Mouse (Mus musculus) left cerebral cortex, postnatal 14 days (tissue): ENCODE measurements around the gene Gm1123. TPM values are rescaled to one million over a fixed set of nuclear protein-coding genes. Genes with fewer than 3 reads are reported as not detected.

Source experiments
- DNase-seq, 2 experiments: peaks; one replicate each; pipeline ENCODE4 v3.0.0; 2021 to 2022; ENCODE audit warnings: low spot score in 2 of 2, mixed read lengths in 1 of 2
- intact Hi-C: fragments of 180-260 bp; cut with DNase I; formaldehyde crosslinking; loops from one replicate; pipeline ENCODE4 v1.15.1; 2025
- total RNA-seq, 2 experiments: library from RNA; stranded (reverse); gene quantifications; 2 replicates each; pipeline ENCODE4 v1.2.3; 2021

The Gm1123 gene
- total RNA-seq, 2 experiments from 2014 or later, result not detected

GRCm38 (mm10) chr9:98961591-98962477, 73.7 kb downstream of the Gm1123 start:
- no peak for DNase-seq
- intact Hi-C loops, result loop anchor here (5.0 kb wide), 1 partner anchor 315 kb away; no protein-coding TSS in a partner anchor

DNA sequence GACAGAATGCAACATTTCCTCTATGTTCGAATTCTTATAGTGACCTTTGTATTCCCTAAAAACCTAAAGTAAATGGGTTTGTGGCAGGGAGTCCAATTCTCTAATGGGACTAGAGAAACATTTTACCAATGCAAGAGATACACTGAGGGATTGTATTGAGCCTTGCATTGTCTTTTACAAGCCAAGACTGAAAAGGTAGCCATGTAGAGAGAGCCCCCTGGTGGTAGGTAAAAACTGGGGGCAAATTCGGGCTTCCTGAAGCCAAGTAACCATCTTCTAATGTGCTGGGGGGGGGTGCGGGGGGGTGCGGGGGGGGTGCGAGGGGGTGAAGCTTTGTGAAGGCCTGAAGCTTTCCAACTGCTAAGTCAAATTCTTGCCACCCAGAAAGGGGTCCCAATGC, 75.2 kb downstream of the Gm1123 start:
- intact Hi-C loops, result loop anchor here (5.0 kb wide), 1 partner anchor 313 kb away; no protein-coding TSS in a partner anchor

GRCm38 (mm10) chr9:98959851-98960250, 75.7 kb downstream of the Gm1123 start:
- intact Hi-C loops, result loop anchor here (5.0 to 10.0 kb wide), 3 partner anchors 313 to 912 kb away; no protein-coding TSS in a partner anchor
- no peak for DNase-seq

More for the DNA sequence above, 75.2 kb downstream of the Gm1123 start:
- no peak for DNase-seq

- intact Hi-C loops, result loop anchor here (5.0 to 10.0 kb wide), 2 partner anchors 344 to 914 kb away; no protein-coding TSS in a partner anchor
- DNase-seq, result no peak
These were observed 76.9 kb downstream of the Gm1123 start for GRCm38 (mm10) chr9:98958628-98959027.

DNA sequence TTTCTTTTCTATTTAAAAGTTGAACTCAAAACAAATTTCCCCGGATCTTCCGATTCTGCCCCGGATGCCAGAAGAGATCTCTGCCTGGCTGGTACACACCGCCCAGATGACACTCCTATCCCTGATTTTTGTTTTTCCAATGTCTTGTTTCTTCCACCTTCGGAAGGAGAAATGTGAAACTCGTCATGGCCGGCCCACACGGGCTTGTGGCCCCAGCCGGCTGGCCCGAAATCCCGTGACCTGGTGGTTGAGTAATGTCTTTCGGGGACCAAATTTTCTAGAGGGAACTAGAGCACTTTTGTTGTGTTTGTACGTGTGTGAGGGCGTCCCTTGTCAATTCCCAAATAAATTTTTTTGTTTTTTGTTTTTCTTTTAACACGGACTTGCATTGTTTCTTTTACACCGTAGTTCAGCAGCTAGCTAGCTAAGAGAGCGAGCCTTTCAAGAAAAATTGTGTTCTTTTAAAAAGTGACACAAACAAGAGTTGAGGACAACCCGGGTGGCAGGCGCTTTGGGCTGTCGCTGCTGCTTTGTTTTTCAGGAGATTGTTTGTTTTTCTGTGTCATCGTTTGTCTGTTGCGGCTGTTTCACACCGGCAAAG, 77.7 kb downstream of the Gm1123 start:
- DNase-seq, result no peak
- intact Hi-C loops, result loop anchor here (5.0 to 10.0 kb wide), 2 partner anchors 343 to 914 kb away; no protein-coding TSS in a partner anchor

Other genes starting within 250 kb of the Gm1123 start
- not detected for gene Prr23a1, start 193.2 kb downstream of the Gm1123 start, total RNA-seq
- not detected for gene Prr23a2, start 179.2 kb downstream of the Gm1123 start, total RNA-seq
- not detected for gene Prr23a3, start 170.9 kb downstream of the Gm1123 start, total RNA-seq
- not detected for gene 7420426K07Rik, start 132.6 kb downstream of the Gm1123 start, total RNA-seq
- gene Foxl2, start 80.4 kb downstream of the Gm1123 start, total RNA-seq, result 1 to 10 TPM in 1 of 2 experiments, under 1 TPM in 1; 0.86 to 1.7 TPM
- 10 to 100 TPM; 29.8 to 36.6 TPM for gene Faim, start 49.3 kb downstream of the Gm1123 start, total RNA-seq
- 10 to 100 TPM; 19.7 to 21.7 TPM for gene Pik3cb, start 104.9 kb upstream of the Gm1123 start, total RNA-seq
- not detected for gene Faiml, start 201.5 kb upstream of the Gm1123 start, total RNA-seq
- 10 to 100 TPM; 17.3 to 18.0 TPM for gene Cep70, start 207.7 kb upstream of the Gm1123 start, total RNA-seq